Comparison of ENCODE assay signal across 29 mouse cellular contexts in genomic region chr7:112647417-112647816, GRCm38 (mm10). TPM values are rescaled to one million over a fixed set of nuclear protein-coding genes. Genes with fewer than 3 reads are reported as not detected.
A peak's percentile ranks its signal among the peaks of the same experiment; 100 is the strongest.
DNase-seq lines count a peak whose midpoint lies in the region; ATAC-seq and TF ChIP-seq lines count a peak whose summit lies in the region.
"Had no signal": no experiment of that assay in that cellular context is flagged by ENCODE, and none has a peak within 500 bp of the region (broad histone marks: within the 10 kb centered on the region; RNA-seq: fewer than 3 reads in every experiment).

No protein-coding gene starts in this region.

- H3K79me3 ChIP-seq in C2C12 (ENCODE audit: low read depth), result no peaks in the 10 kb centered on the region

- DNase-seq in lung, postnatal 25 days (ENCODE audit: low spot score), result peak; percentile 49
- DNase-seq in lung, adult 2 months, result no peak
- DNase-seq in 3T3-L1 (ENCODE audit: low read depth, low spot score) (peak; percentile 29), NIH3T3 (ENCODE audit: low read depth) (peak; percentile 30)
- DNase-seq in layer of hippocampus, adult 18-20 months (ENCODE audit: low spot score in 2 of 2), result no peak
- DNase-seq in thymus, postnatal 36 days, result no peak
- DNase-seq: adrenal gland, adult 8-10 months; adrenal gland, postnatal 25 days; cerebellum, adult 11-12 months; cerebellum, adult 8-10 months; cerebellum, postnatal 10 days; cerebellum, postnatal 36 days; forebrain, postnatal 0 days; gastrocnemius, adult 2 months; gastrocnemius, postnatal 14 days; heart, adult 18-20 months; heart, postnatal 10 days; heart, postnatal 36 days had no signal

- H3K9me3 ChIP-seq in forebrain, embryonic 16.5 days (ENCODE audit: control insufficient read depth, low read length), result no peaks in the 10 kb centered on the region
- H3K9me3 ChIP-seq: forebrain, embryonic 10.5 days; forebrain, embryonic 13.5 days; heart, embryonic 15.5 days; hindbrain, embryonic 10.5 days; hindbrain, embryonic 13.5 days had no signal

- no peak for TF ChIP-seq POLR2A in lung, adult 2 months (IDR thresholded peaks at IDR 0.05; ENCODE audit: borderline replicate concordance, extremely low read depth, low read depth, low read length)

- H3K4me2 ChIP-seq in forebrain, embryonic 16.5 days (ENCODE audit: low read length), result no peak overlapping the region
- H3K4me2 ChIP-seq: forebrain, embryonic 13.5 days; heart, embryonic 12.5 days; heart, embryonic 15.5 days; hindbrain, embryonic 13.5 days had no signal

- ATAC-seq in forebrain, embryonic 16.5 days, result no peak
- ATAC-seq: activated CD4-positive, CD25-positive, alpha-beta regulatory T cell, adult 4 months; forebrain, embryonic 13.5 days; forebrain, postnatal 0 days; hindbrain, embryonic 16.5 days had no signal

- peaks cover 5% of the 10 kb centered on the region for H3K4me1 ChIP-seq in lung, adult 2 months (ENCODE audit: control insufficient read depth, insufficient read depth, low read length)
- no peaks in the 10 kb centered on the region for H3K4me1 ChIP-seq in forebrain, embryonic 16.5 days (replicated peaks; ENCODE audit: control insufficient read depth, insufficient read depth, low read length)
- H3K4me1 ChIP-seq: forebrain, embryonic 10.5 days; forebrain, embryonic 13.5 days; hindbrain, embryonic 10.5 days; hindbrain, embryonic 13.5 days had no signal

- no peak overlapping the region for H3K4me3 ChIP-seq in lung, adult 2 months (replicated peaks; ENCODE audit: extremely low read depth, low read depth, low read length)
- no peak overlapping the region for H3K4me3 ChIP-seq in C2C12 (ENCODE audit: insufficient read depth, poor library complexity, severe bottlenecking)
- H3K4me3 ChIP-seq in forebrain, embryonic 16.5 days (replicated peaks; ENCODE audit: low read length), result no peak overlapping the region
- H3K4me3 ChIP-seq: forebrain, embryonic 10.5 days; forebrain, embryonic 13.5 days; gastrocnemius, adult 2 months; heart, embryonic 12.5 days; heart, embryonic 15.5 days; hindbrain, embryonic 10.5 days; hindbrain, embryonic 13.5 days had no signal

- H3K9ac ChIP-seq in forebrain, embryonic 16.5 days (replicated peaks; ENCODE audit: low read depth, low read length), result no peak overlapping the region
- H3K9ac ChIP-seq: forebrain, embryonic 13.5 days; forebrain, postnatal 0 days; heart, embryonic 12.5 days; heart, embryonic 15.5 days; hindbrain, embryonic 13.5 days had no signal

- no peaks in the 10 kb centered on the region for H3K79me2 ChIP-seq in C2C12 (ENCODE audit: control insufficient read depth, insufficient read depth)

- no peak overlapping the region for H3ac ChIP-seq in C2C12 (ENCODE audit: control insufficient read depth, insufficient read length, low read depth)

- no peak overlapping the region for H3K27ac ChIP-seq in forebrain, embryonic 16.5 days (ENCODE audit: low read length)
- H3K27ac ChIP-seq: forebrain, embryonic 10.5 days; forebrain, embryonic 13.5 days; gastrocnemius, adult 2 months; heart, embryonic 15.5 days; hindbrain, embryonic 10.5 days; hindbrain, embryonic 13.5 days had no signal

- 62% methylated on average over 4 of the region's 4 CpGs for WGBS in lung, adult 2 months
- WGBS in forebrain, embryonic 16.5 days, result 97% methylated on average over 4 of the region's 4 CpGs

- H3K36me3 ChIP-seq in C2C12 (ENCODE audit: control insufficient read depth, insufficient read depth), result no peaks in the 10 kb centered on the region
- H3K36me3 ChIP-seq in forebrain, embryonic 16.5 days (ENCODE audit: control insufficient read depth, insufficient read depth), result no peaks in the 10 kb centered on the region
- H3K36me3 ChIP-seq: forebrain, embryonic 10.5 days; heart, embryonic 12.5 days; heart, embryonic 15.5 days; hindbrain, embryonic 10.5 days; hindbrain, embryonic 13.5 days had no signal

- H3K27me3 ChIP-seq in C2C12 (ENCODE audit: control insufficient read depth, insufficient read depth, insufficient read length), result no peaks in the 10 kb centered on the region
- H3K27me3 ChIP-seq in forebrain, embryonic 16.5 days (replicated peaks; ENCODE audit: control insufficient read depth, insufficient read depth, low read length), result no peaks in the 10 kb centered on the region
- H3K27me3 ChIP-seq: forebrain, embryonic 13.5 days; heart, embryonic 12.5 days; heart, embryonic 15.5 days; hindbrain, embryonic 13.5 days had no signal

- TF ChIP-seq CTCF in lung, adult 2 months (IDR thresholded peaks at IDR 0.05; ENCODE audit: insufficient read depth, low read length), result no peak
- no peak for TF ChIP-seq CTCF in C2C12 (IDR thresholded peaks at IDR 0.05; ENCODE audit: control insufficient read depth, insufficient read depth, insufficient read length)

TF ChIP-seq in C2C12, 6 proteins besides CTCF, POLR2A, EP300 and RAD21:
- no peak for TF ChIP-seq MYOG (IDR thresholded peaks at IDR 0.05; ENCODE audit: control insufficient read depth, extremely low read depth, insufficient read length)
- no peak for TF ChIP-seq FOSL1 (IDR thresholded peaks at IDR 0.05; ENCODE audit: insufficient read depth, low read length, poor library complexity, severe bottlenecking)
- TF ChIP-seq CEBPB (IDR thresholded peaks at IDR 0.05; ENCODE audit: low read depth), result peak; percentile 63
- no peak for TF ChIP-seq USF1 (IDR thresholded peaks at IDR 0.05; ENCODE audit: low read depth)
- TF ChIP-seq MYOD1 (IDR thresholded peaks at IDR 0.05; ENCODE audit: control insufficient read depth, insufficient read length, low read depth), result no peak

RNA-seq across cellular contexts. Expression of gene Tead1, which starts 31.7 kb away (rescaled TPM):
- polyA plus RNA-seq in lung, adult 2 months (2012; rRNA removed), result 32.4 and 45.9 TPM in 2 replicates
- 25.1 TPM for polyA plus RNA-seq in C2C12 (2012; fragmentation: generic; extraction: Trizol)
- 10 to 100 TPM; 22.6 to 25.3 TPM for total RNA-seq in layer of hippocampus, adult 18-20 months (2021)
- polyA plus RNA-seq in forebrain, embryonic 16.5 days (2015; fragmentation: Nextera tagmentation; extraction: Ambion mirVana), result 10.3 and 17.6 TPM in 2 replicates
- total RNA-seq: MEL had no signal

Comparison
In these comparisons a context has a peak if more than half of its experiments do, and no peak if none do; other contexts are left out.
1. DNase-seq: peak in lung, postnatal 25 days (single experiment), 3T3-L1 (single experiment) and NIH3T3 (single experiment); none in lung, adult 2 months (single experiment), layer of hippocampus, adult 18-20 months (0 of 2) and thymus, postnatal 36 days (0 of 2).